Mouse (Mus musculus) hindbrain, embryonic 15.5 days (tissue): ENCODE results near the gene Gm26727. TPM values are rescaled to one million over a fixed set of nuclear protein-coding genes. Genes with fewer than 3 reads are reported as not detected.
"Not testable (repeated sequence)": the region's sequence is repeated elsewhere in the genome, so short reads cannot be mapped to it uniquely, and the experiment has no call there.

Experiments used
- ATAC-seq: fragments of 200-750 bp; cut with Nextera tagmentation; 2 replicates; pipeline ENCODE4 v1.8.0; 2017; ENCODE audit warnings: low read depth, moderate number of reproducible peaks, moderate TSS enrichment; ENCODE audit not compliant: low FRiP score
- H3K27ac ChIP-seq: fragments of 300-500 bp; sonication (generic); replicated peaks from 2 replicates; pipeline ENCODE4 v1.5.1; 2015; ENCODE audit warnings: mild to moderate bottlenecking, inconsistent platforms
- H3K27me3 ChIP-seq: fragments of 300-500 bp; sonication (generic); 2 replicates; pipeline ENCODE4 v1.6.1; 2015; ENCODE audit warnings: control low read depth, inconsistent platforms
- H3K36me3 ChIP-seq: fragments of 300-500 bp; sonication (generic); 2 replicates; pipeline ENCODE4 v1.6.1; 2015; ENCODE audit warnings: control low read depth, inconsistent platforms
- H3K4me1 ChIP-seq: fragments of 300-500 bp; sonication (generic); replicated peaks from 2 replicates; pipeline ENCODE4 v1.6.1; 2015; ENCODE audit warnings: control low read depth, inconsistent platforms
- H3K4me2 ChIP-seq: fragments of 300-500 bp; sonication (generic); 2 replicates; pipeline ENCODE4 v1.6.1; 2015; ENCODE audit warnings: moderate library complexity, mild to moderate bottlenecking, inconsistent platforms
- H3K4me3 ChIP-seq: fragments of 300-500 bp; sonication (generic); 2 replicates; pipeline ENCODE4 v1.5.1; 2015; ENCODE audit warnings: mild to moderate bottlenecking, inconsistent platforms
- H3K9ac ChIP-seq: fragments of 300-500 bp; sonication (generic); 2 replicates; pipeline ENCODE4 v1.6.1; 2015; ENCODE audit warnings: inconsistent platforms
- H3K9me3 ChIP-seq: fragments of 300-500 bp; sonication (generic); 2 replicates; pipeline ENCODE4 v1.6.1; 2016; ENCODE audit warnings: control low read depth, inconsistent platforms
- WGBS: fragments of 180-500 bp; shearing (Covaris S2); methylation state at CpG from one replicate; pipeline ENCODE4 v1.1.7; 2015; 5-methylcytosine and 5-hydroxymethylcytosine counted together
- polyA plus RNA-seq: library from polyadenylated mRNA; unstranded; fragments of >200 nt; fragmentation: Nextera tagmentation; extraction: Ambion mirVana; gene quantifications from 2 replicates; pipeline ENCODE4 v1.2.1, GENCODE M21; 2015

Gm26727 gene
- polyA plus RNA-seq = not detected in 2 replicates

GRCm38 (mm10) chr2:67433081-67433480, at the start of gene Gm26727:
TSS of gene Gm26727 (minus strand) at chr2:67433181.
- Histone ChIP-seq H3K9me3 (no peaks in the 10 kb centered on the region), H3K27me3 (no peaks in the 10 kb centered on the region), H3K4me2 (no peak within 1 kb of the TSS), H3K4me1 (no peaks in the 10 kb centered on the region), H3K36me3 (no peaks in the 10 kb centered on the region), H3K27ac (no peak within 1 kb of the TSS), H3K4me3 (no peak within 1 kb of the TSS), H3K9ac (no peak within 1 kb of the TSS)
- no peak for ATAC-seq
- 76% methylated on average over 2 of the region's 2 CpGs for WGBS

- H3K27me3 ChIP-seq = no peaks in the 10 kb centered on the region
- H3K9ac ChIP-seq = no peak overlapping the region
- H3K4me3 ChIP-seq = no peak overlapping the region
- no peak; the same call in 1 of the 2 replicates for ATAC-seq
- no peak overlapping the region for H3K4me2 ChIP-seq
- 71% methylated on average over 3 of the region's 3 CpGs for WGBS
- no peaks in the 10 kb centered on the region for H3K4me1 ChIP-seq
- H3K27ac ChIP-seq = no peak overlapping the region
- H3K9me3 ChIP-seq = no peaks in the 10 kb centered on the region
- no peaks in the 10 kb centered on the region for H3K36me3 ChIP-seq
Measured at GRCm38 (mm10) chr2:67481051-67481450, 48.1 kb upstream of the Gm26727 start.

GRCm38 (mm10) chr2:67477753-67478152, 44.8 kb upstream of the Gm26727 start:
- WGBS = 19% methylated on average over 6 of the region's 6 CpGs
- no peaks in the 10 kb centered on the region for H3K36me3 ChIP-seq
- no peak for ATAC-seq

GRCm38 (mm10) chr2:67470030-67470429, 37.0 kb upstream of the Gm26727 start:
- H3K4me3 ChIP-seq, H3K36me3 ChIP-seq, ATAC-seq, H3K4me2 ChIP-seq, H3K27me3 ChIP-seq, H3K27ac ChIP-seq, H3K4me1 ChIP-seq, H3K9ac ChIP-seq, H3K9me3 ChIP-seq: not testable (repeated sequence)
- 84% methylated on average over 5 of the region's 5 CpGs for WGBS

More at GRCm38 (mm10) chr2:67477753-67478152, 44.8 kb upstream of the Gm26727 start:
- Histone ChIP-seq H3K27me3 (no peaks in the 10 kb centered on the region), H3K27ac (no peak overlapping the region), H3K9me3 (no peaks in the 10 kb centered on the region), H3K4me3 (no peak overlapping the region), H3K4me1 (no peaks in the 10 kb centered on the region), H3K4me2 (no peak overlapping the region), H3K9ac (no peak overlapping the region)

- Histone ChIP-seq H3K9ac (no peak overlapping the region), H3K27me3 (no peaks in the 10 kb centered on the region), H3K4me2 (no peak overlapping the region), H3K4me3 (no peak overlapping the region), H3K36me3 (no peaks in the 10 kb centered on the region), H3K27ac (no peak overlapping the region), H3K4me1 (no peaks in the 10 kb centered on the region), H3K9me3 (no peaks in the 10 kb centered on the region)
- 91% methylated on average over 7 of the region's 7 CpGs for WGBS
- ATAC-seq = no peak
Measured at GRCm38 (mm10) chr2:67467036-67467435, 34.1 kb upstream of the Gm26727 start.

GRCm38 (mm10) chr2:67460857-67461256, 27.9 kb upstream of the Gm26727 start:
- no peak overlapping the region for H3K27ac ChIP-seq
- H3K4me3 ChIP-seq = no peak overlapping the region
- H3K9ac ChIP-seq = no peak overlapping the region
- no peak overlapping the region for H3K4me2 ChIP-seq
- no peaks in the 10 kb centered on the region for H3K36me3 ChIP-seq
- no peaks in the 10 kb centered on the region for H3K4me1 ChIP-seq
- WGBS = 72% methylated on average over 3 of the region's 3 CpGs
- no peaks in the 10 kb centered on the region for H3K9me3 ChIP-seq
- ATAC-seq = no peak
- no peaks in the 10 kb centered on the region for H3K27me3 ChIP-seq

GRCm38 (mm10) chr2:67447206-67447605, 14.2 kb upstream of the Gm26727 start:
- H3K9me3 ChIP-seq = no peaks in the 10 kb centered on the region
- H3K4me3 ChIP-seq = no peak overlapping the region
- H3K9ac ChIP-seq = no peak overlapping the region
- H3K4me1 ChIP-seq = no peaks in the 10 kb centered on the region
- H3K4me2 ChIP-seq = no peak overlapping the region
- H3K27me3 ChIP-seq = no peaks in the 10 kb centered on the region
- WGBS = 71% methylated on average over 12 of the region's 12 CpGs
- no peak overlapping the region for H3K27ac ChIP-seq
- ATAC-seq = no peak
- no peaks in the 10 kb centered on the region for H3K36me3 ChIP-seq

GRCm38 (mm10) chr2:67446772-67447171, 13.8 kb upstream of the Gm26727 start:
- Histone ChIP-seq H3K27ac (no peak overlapping the region), H3K36me3 (no peaks in the 10 kb centered on the region), H3K27me3 (no peaks in the 10 kb centered on the region), H3K4me2 (no peak overlapping the region), H3K4me1 (no peaks in the 10 kb centered on the region), H3K9ac (no peak overlapping the region), H3K9me3 (no peaks in the 10 kb centered on the region), H3K4me3 (no peak overlapping the region)
- no peak for ATAC-seq
- whole genome bisulfite sequencing = 86% methylated on average over 1 of the region's 1 CpGs

GRCm38 (mm10) chr2:67445780-67446179, 12.8 kb upstream of the Gm26727 start, which contains the start of gene Xirp2:
TSS of gene Xirp2 (plus strand) at chr2:67446002.
- H3K9ac ChIP-seq = no peak within 1 kb of the TSS
- no peaks in the 10 kb centered on the region for H3K27me3 ChIP-seq
- H3K36me3 ChIP-seq = no peaks in the 10 kb centered on the region
- H3K27ac ChIP-seq = no peak within 1 kb of the TSS
- H3K4me1 ChIP-seq = no peaks in the 10 kb centered on the region
- H3K9me3 ChIP-seq = no peaks in the 10 kb centered on the region
- no peak for ATAC-seq
- H3K4me2 ChIP-seq = no peak within 1 kb of the TSS
- WGBS = 79% methylated on average over 3 of the region's 3 CpGs
- no peak within 1 kb of the TSS for H3K4me3 ChIP-seq

GRCm38 (mm10) chr2:67438309-67438708, 5.3 kb upstream of the Gm26727 start:
- Histone ChIP-seq H3K27me3 (no peaks in the 10 kb centered on the region), H3K9ac (no peak overlapping the region), H3K4me2 (no peak overlapping the region), H3K36me3 (no peaks in the 10 kb centered on the region), H3K4me1 (no peaks in the 10 kb centered on the region), H3K9me3 (no peaks in the 10 kb centered on the region), H3K27ac (no peak overlapping the region), H3K4me3 (no peak overlapping the region)
- no peak for ATAC-seq
- WGBS = 85% methylated on average over 8 of the region's 8 CpGs

GRCm38 (mm10) chr2:67422799-67423198, 10.2 kb downstream of the Gm26727 start:
- no peak overlapping the region for H3K4me3 ChIP-seq
- H3K9me3 ChIP-seq = no peaks in the 10 kb centered on the region
- H3K36me3 ChIP-seq = no peaks in the 10 kb centered on the region
- no peak overlapping the region for H3K4me2 ChIP-seq
- H3K27ac ChIP-seq = no peak overlapping the region
- ATAC-seq = no peak
- H3K27me3 ChIP-seq = no peaks in the 10 kb centered on the region
- WGBS = 92% methylated on average over 1 of the region's 1 CpGs
- H3K4me1 ChIP-seq = no peaks in the 10 kb centered on the region
- H3K9ac ChIP-seq = no peak overlapping the region

GRCm38 (mm10) chr2:67420853-67421252, 12.1 kb downstream of the Gm26727 start:
- Histone ChIP-seq H3K4me2 (no peak overlapping the region), H3K9ac (no peak overlapping the region)

GRCm38 (mm10) chr2:67413425-67413824, 19.6 kb downstream of the Gm26727 start, which contains the start of gene Gm21830:
TSS of gene Gm21830 (plus strand) at chr2:67413725.
- no CpG with 5 or more reads among the region's 1 CpGs for WGBS
- H3K9me3 ChIP-seq, H3K27me3 ChIP-seq, H3K9ac ChIP-seq, H3K27ac ChIP-seq, H3K4me1 ChIP-seq, H3K4me2 ChIP-seq, ATAC-seq, H3K36me3 ChIP-seq, H3K4me3 ChIP-seq: not testable (repeated sequence)

More at GRCm38 (mm10) chr2:67420853-67421252, 12.1 kb downstream of the Gm26727 start:
- Histone ChIP-seq H3K4me3 (no peak overlapping the region), H3K36me3 (no peaks in the 10 kb centered on the region), H3K27me3 (no peaks in the 10 kb centered on the region), H3K4me1 (no peaks in the 10 kb centered on the region), H3K9me3 (no peaks in the 10 kb centered on the region), H3K27ac (no peak overlapping the region)
- ATAC-seq = no peak
